Mouse (Mus musculus): ENCODE results near the gene Rangrf.
A peak's percentile ranks its signal among the peaks of the same experiment; 100 is the strongest.
"Not testable (repeated sequence)": the region's sequence is repeated elsewhere in the genome, so short reads cannot be mapped to it uniquely, and the experiment has no call there.

The Rangrf gene

GRCm38 (mm10) chr11:68979320-68979733, 4.3 kb upstream of the Rangrf start:
- no peak for DNase-seq (ENCODE audit: extremely low spot score)

DNA sequence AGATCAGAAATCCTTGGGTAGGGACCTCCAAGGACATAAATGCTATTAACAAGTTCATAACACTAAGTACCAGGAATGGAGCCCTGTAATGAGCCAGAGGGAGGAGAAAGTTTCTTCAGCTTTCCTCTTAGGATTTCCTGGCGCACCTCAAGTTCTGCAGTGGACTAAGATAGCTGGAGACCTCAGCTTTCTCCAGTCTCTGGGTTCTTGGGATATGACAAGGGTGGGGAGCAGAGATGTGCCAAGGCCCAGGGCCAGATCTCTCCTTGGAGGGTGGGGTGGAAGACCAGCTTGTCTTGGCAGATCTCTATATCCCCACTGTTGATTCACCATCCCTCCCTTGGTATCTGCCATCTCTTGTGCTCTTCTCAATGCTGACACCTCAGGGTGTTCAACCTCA, 616 bp upstream of the Rangrf start:
- DNase-seq (ENCODE audit: extremely low spot score) = no peak

GRCm38 (mm10) chr11:68974059-68974450, 930 bp downstream of the Rangrf start:
- DNase-seq (ENCODE audit: extremely low spot score) = no peak

DNA sequence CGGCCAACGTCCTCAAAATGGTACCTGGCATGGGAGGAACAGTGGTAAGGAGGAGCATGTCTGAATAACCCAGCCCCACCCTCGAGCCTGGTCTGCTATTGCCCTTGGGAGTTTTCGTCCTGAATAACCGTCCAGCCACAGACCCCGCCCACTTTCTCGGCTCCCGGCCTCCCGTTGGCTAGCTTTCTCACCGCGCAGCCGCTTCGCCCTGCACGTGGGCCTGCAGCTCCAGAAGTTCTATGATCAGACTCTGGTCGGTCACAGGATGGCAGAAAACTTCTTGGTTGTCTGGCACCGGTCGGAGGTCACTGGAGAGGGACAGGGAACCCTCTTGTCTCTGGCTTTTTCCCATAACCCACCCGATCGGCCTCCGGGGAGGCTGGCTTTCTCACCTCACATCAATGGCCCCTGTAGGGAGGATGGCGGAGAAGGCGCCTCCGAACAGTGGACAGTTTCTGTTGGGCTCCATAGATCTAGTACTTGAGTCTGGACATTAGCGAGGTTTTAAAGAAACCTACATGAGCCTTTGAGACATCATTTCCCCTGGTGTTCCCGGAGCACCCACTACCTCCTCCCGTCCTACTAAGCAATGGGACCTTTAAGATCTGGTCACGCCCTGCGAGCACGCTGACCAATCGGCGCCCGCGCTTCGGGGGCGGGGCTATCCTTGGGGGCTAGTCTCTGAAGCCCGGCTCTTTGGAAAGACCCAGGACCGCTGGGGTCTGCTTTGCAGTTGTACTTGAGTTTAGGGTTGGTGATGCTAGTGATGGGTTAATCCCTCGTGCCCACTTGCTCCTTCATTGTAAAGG, 1.5 kb downstream of the Rangrf start:
- peak; percentile 89 for DNase-seq (ENCODE audit: extremely low spot score)

DNA sequence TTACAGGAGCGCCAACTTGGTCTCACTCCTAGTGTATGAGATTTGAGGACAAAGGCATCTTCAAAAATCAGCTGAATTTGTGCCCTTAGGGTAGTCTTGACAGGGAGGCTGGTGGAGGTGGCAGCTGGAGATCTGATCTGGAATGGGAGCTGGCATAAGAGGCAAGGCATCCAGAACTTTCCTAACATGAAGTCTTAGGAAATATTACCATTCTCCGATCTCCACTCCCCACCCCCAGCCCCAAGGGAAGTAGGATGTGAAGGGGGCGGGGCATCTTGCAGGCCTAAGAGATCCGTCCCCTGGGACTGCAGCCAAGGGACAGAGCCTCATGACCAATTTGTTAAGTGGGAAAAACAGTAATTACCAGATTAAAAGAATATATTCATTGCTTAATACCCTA, 4.8 kb downstream of the Rangrf start:
- DNase-seq (ENCODE audit: extremely low spot score) = no peak

- DNase-seq (ENCODE audit: extremely low spot score) = no peak
These were observed 6.2 kb downstream of the Rangrf start for GRCm38 (mm10) chr11:68968752-68969151.

- DNase-seq (ENCODE audit: extremely low spot score) = peak; percentile 85
These were observed 7.4 kb downstream of the Rangrf start, which contains the start of gene Slc25a35 for GRCm38 (mm10) chr11:68967337-68968282. Gene Slc25a35 (plus strand): TSS chr11:68968131.

- DNase-seq (ENCODE audit: extremely low spot score) = no peak
These were observed 8.4 kb downstream of the Rangrf start for GRCm38 (mm10) chr11:68966554-68966953.

DNA sequence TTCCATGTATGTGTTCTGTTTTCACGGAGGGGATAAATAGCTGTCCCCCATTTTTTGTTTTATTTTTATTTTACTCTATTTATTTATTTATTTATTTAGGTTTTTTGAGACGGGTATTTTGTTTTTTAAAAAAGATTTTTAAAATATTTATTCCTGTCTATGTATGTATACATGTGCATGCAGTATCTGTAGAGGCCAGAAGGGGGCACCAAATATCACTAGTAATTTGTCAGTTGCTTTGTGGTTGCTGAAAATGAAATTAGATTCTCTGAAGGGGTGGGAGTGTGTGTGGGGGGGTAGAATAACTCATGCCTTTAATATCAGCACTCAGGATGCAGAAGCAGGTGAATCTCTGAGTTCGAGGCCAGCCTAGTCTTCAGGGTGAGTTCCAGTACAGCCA, 9.1 kb downstream of the Rangrf start:
- DNase-seq (ENCODE audit: extremely low spot score) = peak; percentile 48

GRCm38 (mm10) chr11:68965050-68965449, 9.9 kb downstream of the Rangrf start:
- DNase-seq (ENCODE audit: extremely low spot score) = no peak

- no peak for DNase-seq (ENCODE audit: extremely low spot score)
These were observed 11.6 kb downstream of the Rangrf start for GRCm38 (mm10) chr11:68963405-68963804.

- DNase-seq (ENCODE audit: extremely low spot score) = not testable (repeated sequence)
These were observed 12.8 kb downstream of the Rangrf start for GRCm38 (mm10) chr11:68962159-68962558.

- DNase-seq (ENCODE audit: extremely low spot score) = no peak
These were observed 13.4 kb downstream of the Rangrf start for GRCm38 (mm10) chr11:68961596-68961995.

DNA sequence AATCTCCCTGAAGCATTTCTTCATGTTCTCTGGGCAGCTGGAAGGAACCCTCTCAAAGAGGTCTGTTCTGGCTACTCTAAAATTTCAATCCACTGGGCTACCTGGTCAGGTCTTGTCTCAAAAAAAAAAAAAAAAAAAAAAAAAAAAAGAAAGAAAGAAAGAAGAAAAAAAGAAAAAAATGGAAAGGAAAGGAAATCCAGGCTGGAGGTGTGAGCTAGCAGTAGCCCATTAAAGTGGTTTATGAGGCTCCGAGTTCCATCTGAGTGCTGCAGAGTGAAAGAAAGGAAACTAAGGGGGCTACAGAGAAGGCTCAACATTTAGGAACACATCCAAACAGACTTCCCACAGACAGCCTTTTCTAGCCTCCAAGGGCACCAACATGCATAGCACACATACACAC, 17.0 kb downstream of the Rangrf start:
- DNase-seq (ENCODE audit: extremely low spot score) = no peak

- no peak for DNase-seq (ENCODE audit: extremely low spot score)
These were observed 17.7 kb downstream of the Rangrf start, which contains the start of gene Arhgef15 for GRCm38 (mm10) chr11:68957308-68957707. Gene Arhgef15 (minus strand): TSS chr11:68957480.

GRCm38 (mm10) chr11:68956697-68957096, 18.3 kb downstream of the Rangrf start:
- DNase-seq (ENCODE audit: extremely low spot score) = no peak

DNA sequence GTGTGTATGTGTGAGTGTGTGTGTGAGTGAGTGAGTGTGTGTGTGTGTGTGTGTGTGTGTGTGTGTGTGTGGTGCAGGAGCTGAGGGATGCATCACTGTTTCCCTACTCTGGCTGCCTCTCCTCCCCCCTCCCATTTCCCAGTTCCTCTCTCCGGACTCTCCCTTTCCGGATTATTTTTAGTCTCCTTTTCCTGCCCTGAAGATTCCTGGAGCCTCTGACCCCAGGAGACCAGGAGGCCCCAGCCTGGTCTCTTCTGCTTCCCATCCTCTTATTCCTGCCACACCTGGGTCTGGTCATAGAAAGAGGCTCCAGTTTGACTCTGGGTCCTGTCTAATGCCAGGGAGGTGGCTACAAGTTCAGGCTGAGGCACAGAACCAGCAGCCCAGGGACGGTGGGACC, 18.9 kb downstream of the Rangrf start:
- no peak for DNase-seq (ENCODE audit: extremely low spot score)

DNA sequence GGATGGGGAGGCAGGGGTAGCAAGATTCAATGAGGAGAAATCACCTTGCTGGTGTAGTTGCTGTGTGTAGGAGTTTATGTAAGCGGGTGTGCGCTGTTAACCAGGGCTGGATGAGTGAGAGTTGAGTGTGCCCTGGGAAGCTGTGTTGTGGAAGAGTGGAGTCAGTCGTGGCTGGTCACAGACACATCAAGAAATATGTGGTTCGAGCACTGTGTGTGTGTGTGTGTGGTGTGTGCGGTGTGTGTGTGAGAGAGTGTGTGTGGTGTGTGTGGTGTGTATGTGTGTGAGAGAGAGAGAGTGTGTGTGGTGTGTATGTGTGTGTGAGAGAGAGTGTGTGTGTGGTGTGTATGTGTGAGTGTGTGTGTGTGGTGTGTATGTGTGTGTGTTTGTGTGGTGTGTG, 19.5 kb downstream of the Rangrf start:
- DNase-seq (ENCODE audit: extremely low spot score) = no peak

DNA sequence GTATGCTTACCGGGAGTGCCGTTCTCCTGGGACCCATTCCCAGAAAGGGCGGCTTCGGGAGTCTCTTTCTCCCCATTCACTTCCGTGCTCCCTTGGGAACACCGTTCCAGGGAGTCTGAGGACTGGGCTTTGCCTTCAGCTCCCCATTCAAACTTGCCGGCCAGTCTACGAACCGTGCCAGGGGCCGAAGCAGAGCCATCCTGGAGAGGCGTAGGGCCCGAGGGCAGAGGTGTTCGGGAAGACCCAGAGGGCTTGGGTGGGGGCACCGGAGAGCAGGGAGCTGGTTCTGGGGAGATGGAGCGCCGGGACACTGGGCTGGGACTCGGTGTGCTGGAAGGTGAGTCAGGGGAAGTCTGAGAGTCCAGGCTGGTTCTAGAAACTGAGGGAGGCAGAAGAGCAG, 20.6 kb downstream of the Rangrf start:
- peak; percentile 33 for DNase-seq (ENCODE audit: extremely low spot score)

- DNase-seq (ENCODE audit: extremely low spot score) = peak; percentile 14
These were observed 21.1 kb downstream of the Rangrf start for GRCm38 (mm10) chr11:68953903-68954302.

GRCm38 (mm10) chr11:68947542-68947993, 27.4 kb downstream of the Rangrf start:
- no peak for DNase-seq (ENCODE audit: extremely low spot score)

DNA sequence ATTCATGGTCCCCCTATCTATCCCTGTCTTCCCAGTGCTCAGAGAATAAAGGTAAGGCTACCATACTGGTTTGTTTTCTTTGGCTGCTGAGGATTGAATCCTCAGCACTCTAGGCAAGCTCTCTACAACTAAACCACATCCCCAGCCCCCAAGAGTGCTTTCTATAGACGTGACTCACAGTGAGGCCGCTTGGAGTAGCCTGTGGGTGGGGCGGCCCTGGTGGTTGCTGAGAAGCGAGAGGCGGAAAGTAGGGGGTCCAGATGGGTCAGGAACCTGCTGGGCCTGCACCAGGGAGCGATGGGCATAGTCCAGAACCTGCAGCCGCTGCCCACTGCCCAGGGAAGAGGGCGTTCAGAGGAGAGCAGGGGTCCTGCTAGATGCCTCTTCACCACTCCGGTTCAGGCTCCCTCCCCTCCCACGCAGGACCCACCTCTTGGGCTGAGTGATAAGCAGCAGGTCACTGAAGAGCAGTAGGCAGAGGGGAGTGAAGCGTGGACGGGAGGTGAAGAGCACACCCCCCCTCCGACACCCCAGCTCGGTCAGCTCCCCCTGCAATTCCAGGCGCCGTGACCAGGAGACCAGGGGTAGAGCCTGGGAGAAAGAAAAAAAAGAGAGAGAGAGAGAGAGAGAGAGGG, 28.1 kb downstream of the Rangrf start:
- DNase-seq (ENCODE audit: extremely low spot score) = no peak

Measured in embryo, embryonic 9.5 days (tissue).